Mouse (Mus musculus): ENCODE measurements around the gene Lzts3.
A peak's percentile ranks its signal among the peaks of the same experiment; 100 is the strongest.

GRCm38 (mm10) chr2:130629839-130630203 lies 12.8 kb downstream of the Lzts3 start, which contains the start of the genes Fastkd5 and Ubox5:
- TF ChIP-seq POLR2A (IDR thresholded peaks at IDR 0.05; ENCODE audit: extremely low read depth, insufficient read depth, low read length): peak; percentile 31; the same call in 1 of the 2 replicates
- TF ChIP-seq CTCF (IDR thresholded peaks at IDR 0.05; ENCODE audit: low read depth, low read length): no peak

All from liver, adult 2 months (tissue).